Mouse (Mus musculus) stomach, embryonic 15.5 days (tissue): ENCODE measurements around the gene Nudt3. TPM values are rescaled to one million over a fixed set of nuclear protein-coding genes. Genes with fewer than 3 reads are reported as not detected.

Source experiments
- ATAC-seq: fragments of 200-750 bp; cut with Nextera tagmentation; 2 replicates; pipeline ENCODE4 v1.8.0; 2017; ENCODE audit warnings: low read depth, moderate number of reproducible peaks, moderate TSS enrichment; ENCODE audit not compliant: insufficient read depth, low FRiP score
- H3K27ac ChIP-seq: fragments of 300-500 bp; sonication (generic); 2 replicates; pipeline ENCODE4 v1.5.1; 2015; ENCODE audit warnings: mild to moderate bottlenecking, inconsistent platforms
- H3K27me3 ChIP-seq: fragments of 300-500 bp; sonication (generic); replicated peaks from 2 replicates; pipeline ENCODE4 v1.6.1; 2015; ENCODE audit warnings: inconsistent platforms
- H3K36me3 ChIP-seq: fragments of 300-500 bp; sonication (generic); 2 replicates; pipeline ENCODE4 v1.6.1; 2015; ENCODE audit warnings: inconsistent platforms
- H3K4me1 ChIP-seq: fragments of 300-500 bp; sonication (generic); 2 replicates; pipeline ENCODE4 v1.6.1; 2015; ENCODE audit warnings: inconsistent platforms
- H3K4me2 ChIP-seq: fragments of 300-500 bp; sonication (generic); 2 replicates; pipeline ENCODE4 v1.6.1; 2015; ENCODE audit warnings: mild to moderate bottlenecking, inconsistent platforms
- H3K4me3 ChIP-seq: fragments of 300-500 bp; sonication (generic); replicated peaks from 2 replicates; pipeline ENCODE4 v1.5.1; 2015; ENCODE audit warnings: inconsistent platforms
- H3K9ac ChIP-seq: fragments of 300-500 bp; sonication (generic); 2 replicates; pipeline ENCODE4 v1.6.1; 2015; ENCODE audit warnings: inconsistent platforms
- H3K9me3 ChIP-seq: fragments of 300-500 bp; sonication (generic); 2 replicates; pipeline ENCODE4 v1.6.1; 2016; ENCODE audit warnings: inconsistent platforms
- WGBS: fragments of 180-500 bp; shearing (Covaris S2); methylation state at CpG from one replicate; pipeline ENCODE4 v1.1.7; 2015; 5-methylcytosine and 5-hydroxymethylcytosine counted together
- polyA plus RNA-seq: library from polyadenylated mRNA; unstranded; fragments of >200 nt; fragmentation: Nextera tagmentation; extraction: Ambion mirVana; gene quantifications from 2 replicates; pipeline ENCODE4 v1.2.1, GENCODE M21; 2015

Nudt3 gene
- polyA plus RNA-seq, result 78.6 and 79.3 TPM in 2 replicates

- H3K9ac ChIP-seq, result peak within 1 kb of the TSS; percentile 96
- H3K4me3 ChIP-seq, result peak within 1 kb of the TSS; percentile 89
- H3K9me3 ChIP-seq, result no peaks in the 10 kb centered on the region
- peak within 1 kb of the TSS; percentile 91 for H3K27ac ChIP-seq
- H3K4me2 ChIP-seq, result peak within 1 kb of the TSS; percentile 73
- 4% methylated on average over 91 of the region's 91 CpGs for WGBS
- H3K36me3 ChIP-seq, result no peaks in the 10 kb centered on the region
- peak; percentile 90 for ATAC-seq
- no peaks in the 10 kb centered on the region for H3K27me3 ChIP-seq
- peaks cover 11% of the 10 kb centered on the region; the same call in 1 of the 2 replicates for H3K4me1 ChIP-seq
Measured at GRCm38 (mm10) chr17:27623360-27624326, at the start of gene Nudt3. Gene Nudt3, minus strand, starts transcription at chr17:27623495.

- no peaks in the 10 kb centered on the region for H3K4me1 ChIP-seq
- H3K36me3 ChIP-seq, result no peaks in the 10 kb centered on the region
- no peak for ATAC-seq
- H3K4me2 ChIP-seq, result no peak overlapping the region
- no peak overlapping the region for H3K27ac ChIP-seq
- 75% methylated on average over 6 of the region's 6 CpGs for WGBS
- H3K27me3 ChIP-seq, result no peaks in the 10 kb centered on the region
- H3K9ac ChIP-seq, result no peak overlapping the region
- H3K9me3 ChIP-seq, result no peaks in the 10 kb centered on the region
- H3K4me3 ChIP-seq, result no peak overlapping the region
Measured at GRCm38 (mm10) chr17:27671720-27672119, 48.4 kb upstream of the Nudt3 start.

GRCm38 (mm10) chr17:27658767-27659166 is 35.5 kb upstream of the Nudt3 start:
- no peak overlapping the region for H3K4me3 ChIP-seq
- no peak overlapping the region for H3K27ac ChIP-seq
- H3K36me3 ChIP-seq, result no peaks in the 10 kb centered on the region
- H3K9ac ChIP-seq, result no peak overlapping the region
- WGBS, result 61% methylated on average over 7 of the region's 7 CpGs
- H3K4me1 ChIP-seq, result peaks cover 11% of the 10 kb centered on the region
- H3K9me3 ChIP-seq, result no peaks in the 10 kb centered on the region
- H3K27me3 ChIP-seq, result peaks cover 31% of the 10 kb centered on the region
- no peak overlapping the region for H3K4me2 ChIP-seq
- ATAC-seq, result no peak

GRCm38 (mm10) chr17:27657123-27657522 is 33.8 kb upstream of the Nudt3 start:
- ATAC-seq, result no peak
- Histone ChIP-seq H3K4me2 (no peak overlapping the region), H3K27me3 (peaks cover 31% of the 10 kb centered on the region), H3K27ac (no peak overlapping the region), H3K9me3 (no peaks in the 10 kb centered on the region), H3K9ac (no peak overlapping the region), H3K4me3 (no peak overlapping the region), H3K4me1 (peaks cover 11% of the 10 kb centered on the region), H3K36me3 (no peaks in the 10 kb centered on the region)
- 56% methylated on average over 8 of the region's 8 CpGs for WGBS

- H3K4me2 ChIP-seq, result peak overlapping the region; percentile 67; the same call in 1 of the 2 replicates
- no peak overlapping the region for H3K4me3 ChIP-seq
- H3K9me3 ChIP-seq, result no peaks in the 10 kb centered on the region
- no peak overlapping the region for H3K27ac ChIP-seq
- no peaks in the 10 kb centered on the region for H3K36me3 ChIP-seq
- 18% methylated on average over 5 of the region's 5 CpGs for WGBS
- H3K9ac ChIP-seq, result no peak overlapping the region
- no peak for ATAC-seq
- H3K27me3 ChIP-seq, result peaks cover 31% of the 10 kb centered on the region
- H3K4me1 ChIP-seq, result peaks cover 11% of the 10 kb centered on the region
Measured at GRCm38 (mm10) chr17:27656414-27656813, 33.1 kb upstream of the Nudt3 start.

- Histone ChIP-seq H3K9ac (no peak overlapping the region), H3K4me3 (peak overlapping the region; percentile 38), H3K4me1 (peaks cover 11% of the 10 kb centered on the region), H3K4me2 (peak overlapping the region; percentile 67), H3K36me3 (no peaks in the 10 kb centered on the region), H3K27ac (no peak overlapping the region), H3K27me3 (peaks cover 31% of the 10 kb centered on the region), H3K9me3 (no peaks in the 10 kb centered on the region)
- no peak for ATAC-seq
- WGBS, result 6% methylated on average over 14 of the region's 14 CpGs
Measured at GRCm38 (mm10) chr17:27656011-27656399, 32.7 kb upstream of the Nudt3 start.

- 2% methylated on average over 65 of the region's 65 CpGs for WGBS
- H3K27me3 ChIP-seq, result peaks cover 31% of the 10 kb centered on the region
Measured at GRCm38 (mm10) chr17:27655089-27656010, 32.1 kb upstream of the Nudt3 start, which contains the start of gene Pacsin1. Gene Pacsin1, plus strand, starts transcription at chr17:27655509.

GRCm38 (mm10) chr17:27653253-27653959 is 30.1 kb upstream of the Nudt3 start:
- Histone ChIP-seq H3K4me3 (no peak overlapping the region), H3K27ac (no peak overlapping the region), H3K9ac (no peak overlapping the region), H3K36me3 (no peaks in the 10 kb centered on the region), H3K27me3 (peaks cover 31% of the 10 kb centered on the region), H3K4me1 (peaks cover 11% of the 10 kb centered on the region), H3K4me2 (no peak overlapping the region), H3K9me3 (no peaks in the 10 kb centered on the region)
- no peak for ATAC-seq
- WGBS, result 53% methylated on average over 10 of the region's 10 CpGs

More at GRCm38 (mm10) chr17:27655089-27656010, 32.1 kb upstream of the Nudt3 start, which contains the start of gene Pacsin1:
- Histone ChIP-seq H3K4me1 (peaks cover 11% of the 10 kb centered on the region), H3K36me3 (no peaks in the 10 kb centered on the region), H3K9ac (no peak within 1 kb of the TSS), H3K4me2 (peak within 1 kb of the TSS; percentile 67), H3K27ac (no peak within 1 kb of the TSS), H3K9me3 (no peaks in the 10 kb centered on the region), H3K4me3 (peak within 1 kb of the TSS; percentile 38)
- no peak for ATAC-seq

GRCm38 (mm10) chr17:27652046-27652790 is 28.9 kb upstream of the Nudt3 start:
- Histone ChIP-seq H3K27ac (no peak overlapping the region), H3K9ac (no peak overlapping the region), H3K4me1 (peaks cover 11% of the 10 kb centered on the region), H3K36me3 (no peaks in the 10 kb centered on the region), H3K9me3 (no peaks in the 10 kb centered on the region), H3K4me2 (no peak overlapping the region), H3K27me3 (peaks cover 26% of the 10 kb centered on the region), H3K4me3 (no peak overlapping the region)
- ATAC-seq, result no peak
- WGBS, result 72% methylated on average over 23 of the region's 23 CpGs

GRCm38 (mm10) chr17:27650586-27650985 is 27.3 kb upstream of the Nudt3 start:
- Histone ChIP-seq H3K27me3 (peaks cover 10% of the 10 kb centered on the region), H3K4me1 (peaks cover 4% of the 10 kb centered on the region; the same call in 1 of the 2 replicates), H3K27ac (no peak overlapping the region), H3K36me3 (no peaks in the 10 kb centered on the region), H3K4me2 (no peak overlapping the region), H3K4me3 (no peak overlapping the region), H3K9ac (no peak overlapping the region), H3K9me3 (no peaks in the 10 kb centered on the region)
- 77% methylated on average over 13 of the region's 13 CpGs for WGBS
- no peak for ATAC-seq
